Mouse (Mus musculus) forebrain, embryonic 13.5 days (tissue): ENCODE results near the gene Akr1b3. TPM values are rescaled to one million over a fixed set of nuclear protein-coding genes. Genes with fewer than 3 reads are reported as not detected.

ENCODE experiments used
- ATAC-seq: fragments of 200-750 bp; cut with Nextera tagmentation; 2 replicates; pipeline ENCODE4 v1.8.0; 2017
- H3K27ac ChIP-seq: fragments of 300-500 bp; sonication (generic); 2 replicates; pipeline ENCODE4 v1.5.1; 2015; ENCODE audit warnings: inconsistent platforms, mild to moderate bottlenecking, moderate library complexity
- H3K27me3 ChIP-seq: fragments of 300-500 bp; sonication (generic); 2 replicates; pipeline ENCODE4 v1.6.1; 2015; ENCODE audit warnings: mild to moderate bottlenecking, inconsistent platforms
- H3K36me3 ChIP-seq: fragments of 300-500 bp; sonication (generic); 2 replicates; pipeline ENCODE4 v1.6.1; 2015; ENCODE audit warnings: mild to moderate bottlenecking, inconsistent platforms; ENCODE audit not compliant: poor library complexity, severe bottlenecking
- H3K4me1 ChIP-seq: fragments of 300-500 bp; sonication (generic); 2 replicates; pipeline ENCODE4 v1.6.1; 2015; ENCODE audit warnings: inconsistent platforms
- H3K4me2 ChIP-seq: fragments of 300-500 bp; sonication (generic); 2 replicates; pipeline ENCODE4 v1.6.1; 2015; ENCODE audit warnings: inconsistent platforms, mild to moderate bottlenecking, moderate library complexity
- H3K4me3 ChIP-seq: fragments of 300-500 bp; sonication (generic); 2 replicates; pipeline ENCODE4 v1.5.1; 2015; ENCODE audit warnings: mild to moderate bottlenecking, inconsistent platforms
- H3K9ac ChIP-seq: fragments of 300-500 bp; sonication (generic); 2 replicates; pipeline ENCODE4 v1.6.1; 2015; ENCODE audit warnings: mild to moderate bottlenecking, inconsistent platforms
- H3K9me3 ChIP-seq: fragments of 300-500 bp; sonication (generic); replicated peaks from 2 replicates; pipeline ENCODE4 v1.6.1; 2016; ENCODE audit warnings: inconsistent platforms
- WGBS: fragments of 180-500 bp; shearing (Covaris S2); methylation state at CpG from one replicate; pipeline ENCODE4 v1.1.7; 2015; 5-methylcytosine and 5-hydroxymethylcytosine counted together
- polyA plus RNA-seq: library from polyadenylated mRNA; unstranded; fragments of >200 nt; fragmentation: Nextera tagmentation; extraction: Ambion mirVana; gene quantifications from 2 replicates; pipeline ENCODE4 v1.2.1, GENCODE M21; 2015

Akr1b3 gene
- polyA plus RNA-seq, 1 experiment from 2014 or later = 118 TPM

DNA sequence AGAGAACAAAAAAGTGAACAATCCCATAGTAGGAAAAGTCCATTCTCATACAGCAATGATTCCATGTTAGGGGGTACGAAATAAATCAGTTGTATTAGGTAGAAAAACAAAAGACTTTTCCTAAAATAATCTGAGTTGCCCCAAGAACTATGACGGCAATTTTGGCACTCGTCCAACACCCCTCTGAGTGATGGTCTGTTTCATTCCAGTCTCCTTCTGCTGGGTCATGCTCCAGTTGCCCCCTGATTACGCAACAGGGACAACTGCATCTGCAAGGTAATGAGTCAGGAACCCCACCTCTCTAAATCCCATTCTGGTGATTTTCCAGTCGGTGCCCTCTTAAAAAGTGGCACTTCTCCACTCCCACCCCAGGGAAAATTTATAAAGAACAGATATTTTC, 894 bp upstream of the Akr1b3 start:
- no peak overlapping the region for H3K9ac ChIP-seq
- no peak overlapping the region for H3K4me3 ChIP-seq
- no peaks in the 10 kb centered on the region; the same call in 1 of the 2 replicates for H3K27me3 ChIP-seq
- H3K27ac ChIP-seq = no peak overlapping the region
- H3K9me3 ChIP-seq = no peaks in the 10 kb centered on the region
- peaks cover 18% of the 10 kb centered on the region for H3K4me1 ChIP-seq
- no peak for ATAC-seq
- WGBS = 69% methylated on average over 5 of the region's 5 CpGs
- no peak overlapping the region for H3K4me2 ChIP-seq
- no peaks in the 10 kb centered on the region for H3K36me3 ChIP-seq

GRCm38 (mm10) chr6:34313921-34314320, 3.4 kb downstream of the Akr1b3 start:
- 90% methylated on average over 2 of the region's 2 CpGs for WGBS

GRCm38 (mm10) chr6:34313386-34313785, 3.9 kb downstream of the Akr1b3 start:
- no peak overlapping the region for H3K9ac ChIP-seq
- peaks cover 41% of the 10 kb centered on the region for H3K36me3 ChIP-seq
- 79% methylated on average over 9 of the region's 9 CpGs for WGBS
- no peaks in the 10 kb centered on the region for H3K27me3 ChIP-seq
- no peak overlapping the region for H3K4me2 ChIP-seq
- no peaks in the 10 kb centered on the region for H3K9me3 ChIP-seq
- no peak overlapping the region for H3K4me3 ChIP-seq
- no peak for ATAC-seq
- H3K27ac ChIP-seq = no peak overlapping the region
- H3K4me1 ChIP-seq = peaks cover 18% of the 10 kb centered on the region

More at GRCm38 (mm10) chr6:34313921-34314320, 3.4 kb downstream of the Akr1b3 start:
- Histone ChIP-seq H3K36me3 (peaks cover 35% of the 10 kb centered on the region), H3K9ac (no peak overlapping the region), H3K27me3 (no peaks in the 10 kb centered on the region; the same call in 1 of the 2 replicates), H3K4me3 (no peak overlapping the region), H3K4me2 (no peak overlapping the region), H3K27ac (no peak overlapping the region), H3K4me1 (peaks cover 18% of the 10 kb centered on the region), H3K9me3 (no peaks in the 10 kb centered on the region)
- ATAC-seq = no peak

DNA sequence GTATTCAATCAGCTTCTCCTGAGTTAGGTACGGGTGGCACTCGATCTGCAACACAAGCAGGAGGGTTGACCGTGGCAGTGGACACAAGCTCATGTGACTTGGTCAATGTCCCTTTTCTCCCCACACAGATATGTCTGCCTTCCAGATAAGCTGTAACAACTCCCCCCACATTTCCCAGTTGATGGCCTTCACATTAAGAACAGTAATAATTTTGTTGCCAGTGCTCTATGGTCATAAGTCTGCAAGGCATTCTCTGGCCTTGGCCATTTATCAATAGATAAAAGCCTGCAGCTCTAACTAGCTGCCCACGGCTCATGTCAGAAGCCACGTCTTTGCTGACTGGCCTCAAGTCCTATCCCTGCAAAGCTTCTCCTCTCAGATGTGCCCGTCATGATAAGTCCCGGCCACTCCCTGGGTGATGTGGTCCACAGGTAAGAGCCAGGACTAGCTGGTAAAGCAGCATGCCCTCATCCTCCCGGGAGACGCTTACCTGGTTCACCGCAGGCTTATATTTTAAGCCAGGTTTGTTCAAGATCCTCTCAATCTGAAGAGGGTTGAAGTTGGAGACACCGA, 7.2 kb downstream of the Akr1b3 start:
- Histone ChIP-seq H3K4me2 (no peak overlapping the region), H3K9me3 (no peaks in the 10 kb centered on the region), H3K27me3 (no peaks in the 10 kb centered on the region), H3K9ac (no peak overlapping the region), H3K4me1 (no peaks in the 10 kb centered on the region), H3K27ac (no peak overlapping the region), H3K4me3 (no peak overlapping the region), H3K36me3 (peaks cover 61% of the 10 kb centered on the region)
- 93% methylated on average over 11 of the region's 11 CpGs for WGBS
- no peak for ATAC-seq

- H3K27ac ChIP-seq = no peak overlapping the region
- H3K36me3 ChIP-seq = peaks cover 61% of the 10 kb centered on the region
Measured at GRCm38 (mm10) chr6:34309526-34309925, 7.8 kb downstream of the Akr1b3 start.

DNA sequence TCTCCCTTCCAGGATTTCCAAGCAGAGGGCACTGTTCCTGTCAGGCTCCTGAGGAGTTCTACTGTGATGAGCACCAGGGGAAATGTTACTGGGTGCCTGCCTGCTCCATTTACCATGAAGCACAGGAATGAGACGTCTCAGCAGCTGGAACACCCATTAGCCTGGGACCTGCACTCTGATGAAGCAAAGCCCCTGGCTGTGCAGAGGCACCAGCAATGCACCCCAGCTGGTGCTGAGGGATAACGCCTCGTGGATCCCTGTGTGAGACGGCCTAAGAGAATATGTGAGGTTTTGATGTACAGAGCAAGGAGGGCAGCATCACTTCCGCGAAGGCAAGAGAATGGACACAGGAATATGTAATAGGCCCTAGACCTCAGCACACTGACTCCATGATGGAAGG, 10.5 kb downstream of the Akr1b3 start:
- Histone ChIP-seq H3K4me1 (no peaks in the 10 kb centered on the region), H3K9me3 (no peaks in the 10 kb centered on the region), H3K9ac (no peak overlapping the region), H3K27me3 (no peaks in the 10 kb centered on the region), H3K4me2 (no peak overlapping the region), H3K36me3 (peaks cover 55% of the 10 kb centered on the region), H3K4me3 (no peak overlapping the region), H3K27ac (no peak overlapping the region)
- 90% methylated on average over 6 of the region's 6 CpGs for WGBS
- no peak for ATAC-seq

More at GRCm38 (mm10) chr6:34309526-34309925, 7.8 kb downstream of the Akr1b3 start:
- H3K9ac ChIP-seq = no peak overlapping the region
- no peaks in the 10 kb centered on the region for H3K9me3 ChIP-seq
- no peaks in the 10 kb centered on the region for H3K4me1 ChIP-seq
- 97% methylated on average over 6 of the region's 6 CpGs for WGBS
- ATAC-seq = no peak
- H3K27me3 ChIP-seq = no peaks in the 10 kb centered on the region
- no peak overlapping the region for H3K4me3 ChIP-seq
- no peak overlapping the region for H3K4me2 ChIP-seq

DNA sequence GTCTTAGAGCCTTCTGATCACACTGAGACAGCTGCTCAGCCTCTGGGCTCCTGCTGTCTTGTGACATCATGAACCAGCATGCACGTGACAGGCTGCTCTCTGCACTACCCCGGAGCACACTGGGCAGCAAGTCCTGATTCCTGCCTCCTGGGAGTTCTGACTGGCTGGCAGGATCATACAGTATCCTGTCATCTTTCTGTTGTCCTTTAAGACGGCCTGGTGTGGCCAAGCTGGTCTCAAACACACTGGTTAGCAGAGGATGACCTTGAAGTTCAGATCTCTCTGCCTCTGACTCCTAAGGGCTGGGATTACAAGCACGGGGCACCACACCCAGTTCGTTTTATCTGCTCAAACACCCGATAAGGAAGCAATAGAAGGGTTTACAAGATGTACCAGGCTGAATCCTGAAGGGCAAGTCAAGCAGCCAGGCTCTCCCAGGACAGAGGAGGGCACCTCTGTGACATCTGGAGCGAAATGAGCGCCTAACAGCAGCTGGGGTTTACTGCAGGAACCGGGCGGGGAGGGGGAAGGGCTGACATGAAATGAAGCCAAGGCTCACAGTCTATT, 12.5 kb downstream of the Akr1b3 start:
- Histone ChIP-seq H3K27me3 (no peaks in the 10 kb centered on the region), H3K36me3 (peaks cover 34% of the 10 kb centered on the region), H3K9me3 (no peaks in the 10 kb centered on the region), H3K9ac (no peak overlapping the region), H3K4me2 (no peak overlapping the region), H3K4me1 (no peaks in the 10 kb centered on the region), H3K27ac (no peak overlapping the region), H3K4me3 (no peak overlapping the region)
- no peak for ATAC-seq
- 84% methylated on average over 10 of the region's 10 CpGs for WGBS

- Histone ChIP-seq H3K4me1 (no peaks in the 10 kb centered on the region), H3K9ac (no peak overlapping the region), H3K4me2 (no peak overlapping the region), H3K27ac (no peak overlapping the region), H3K27me3 (no peaks in the 10 kb centered on the region), H3K36me3 (no peaks in the 10 kb centered on the region), H3K9me3 (no peaks in the 10 kb centered on the region), H3K4me3 (no peak overlapping the region)
- 97% methylated on average over 3 of the region's 3 CpGs for whole genome bisulfite sequencing
- no peak for ATAC-seq
Measured at GRCm38 (mm10) chr6:34297055-34297454, 20.2 kb downstream of the Akr1b3 start.

DNA sequence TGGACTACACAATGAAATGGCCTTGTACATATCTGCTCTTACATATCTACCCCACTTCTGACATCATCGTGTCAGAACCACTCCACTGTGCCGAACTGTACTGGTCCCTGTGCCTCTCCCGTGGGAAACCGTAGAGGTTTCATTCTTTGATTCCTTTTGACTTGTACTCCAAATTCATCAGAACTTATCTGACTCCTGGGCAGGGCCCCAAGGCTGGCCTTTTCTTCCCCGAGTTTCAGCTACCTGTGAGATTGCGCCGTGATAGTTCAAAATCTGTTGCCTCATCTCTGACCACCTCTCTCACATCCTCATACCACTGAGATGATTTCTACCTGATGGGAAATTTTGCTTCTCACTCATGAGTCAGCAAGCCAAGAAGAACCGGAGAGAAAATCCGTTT, 21.8 kb downstream of the Akr1b3 start:
- no peak for ATAC-seq
- Histone ChIP-seq H3K9ac (no peak overlapping the region), H3K27me3 (no peaks in the 10 kb centered on the region), H3K4me1 (no peaks in the 10 kb centered on the region), H3K4me2 (no peak overlapping the region), H3K9me3 (no peaks in the 10 kb centered on the region), H3K36me3 (no peaks in the 10 kb centered on the region), H3K27ac (no peak overlapping the region), H3K4me3 (no peak overlapping the region)
- WGBS = 93% methylated on average over 9 of the region's 9 CpGs

- peak; percentile 98 for ATAC-seq
- Histone ChIP-seq H3K4me3 (no peak overlapping the region), H3K4me1 (no peaks in the 10 kb centered on the region), H3K27ac (no peak overlapping the region), H3K4me2 (no peak overlapping the region), H3K9me3 (no peaks in the 10 kb centered on the region), H3K36me3 (no peaks in the 10 kb centered on the region), H3K9ac (no peak overlapping the region), H3K27me3 (no peaks in the 10 kb centered on the region)
- 29% methylated on average over 9 of the region's 9 CpGs for WGBS
Measured at GRCm38 (mm10) chr6:34292882-34293487, 24.3 kb downstream of the Akr1b3 start.

DNA sequence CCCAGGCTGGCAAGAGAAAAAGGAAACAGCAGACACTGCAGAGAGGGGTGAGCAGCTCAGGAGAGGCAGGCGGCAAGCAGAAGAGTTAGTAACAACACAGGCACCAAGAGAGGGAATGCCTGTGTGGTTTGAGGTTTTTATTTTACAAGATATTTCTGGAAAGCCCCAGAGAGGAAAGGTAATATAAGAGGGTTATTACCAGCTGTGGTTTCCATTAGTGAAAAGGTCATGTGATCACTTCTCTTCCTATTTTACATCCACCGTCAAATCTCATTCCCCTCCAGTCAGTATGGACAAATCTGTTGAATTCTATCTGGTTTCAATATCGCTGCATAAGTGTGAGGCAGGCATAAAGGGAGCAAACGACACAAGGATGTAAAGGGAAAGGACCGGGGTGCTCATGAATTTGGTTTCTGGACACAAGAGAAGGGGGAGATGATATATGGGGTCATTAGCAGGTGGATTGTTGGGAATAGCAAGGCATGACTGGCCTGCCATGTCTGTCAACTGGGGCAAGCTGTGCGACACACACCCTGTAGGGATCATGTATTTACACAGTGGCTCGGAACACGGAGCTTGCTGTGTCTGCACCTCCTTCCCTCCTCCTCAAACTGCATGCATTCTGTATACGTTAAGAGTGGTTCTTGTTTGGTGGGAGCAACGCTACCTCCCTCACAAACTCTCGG, 24.9 kb downstream of the Akr1b3 start:
- WGBS = 77% methylated on average over 11 of the region's 11 CpGs
- no peaks in the 10 kb centered on the region for H3K27me3 ChIP-seq
- no peak; the same call in 1 of the 2 replicates for ATAC-seq
- H3K27ac ChIP-seq = no peak overlapping the region
- H3K4me1 ChIP-seq = no peaks in the 10 kb centered on the region
- no peaks in the 10 kb centered on the region for H3K36me3 ChIP-seq
- H3K9me3 ChIP-seq = no peaks in the 10 kb centered on the region
- no peak overlapping the region for H3K9ac ChIP-seq
- no peak overlapping the region for H3K4me2 ChIP-seq
- no peak overlapping the region for H3K4me3 ChIP-seq

GRCm38 (mm10) chr6:34290681-34291080, 26.6 kb downstream of the Akr1b3 start:
- Histone ChIP-seq H3K4me1 (no peaks in the 10 kb centered on the region), H3K4me3 (no peak overlapping the region), H3K36me3 (no peaks in the 10 kb centered on the region), H3K9ac (no peak overlapping the region), H3K27ac (no peak overlapping the region), H3K27me3 (no peaks in the 10 kb centered on the region), H3K9me3 (no peaks in the 10 kb centered on the region), H3K4me2 (no peak overlapping the region)
- no peak for ATAC-seq
- 84% methylated on average over 8 of the region's 8 CpGs for WGBS
